Mouse (Mus musculus) heart, postnatal 4 days (tissue): ENCODE results near the gene Hoxd9. TPM values are rescaled to one million over a fixed set of nuclear protein-coding genes. Genes with fewer than 3 reads are reported as not detected.

Experiments
- microRNA-seq, 2 experiments: library from miRNA; unstranded; fragments of <30 nt; microRNA quantifications; one replicate each; pipeline ENCODE4 v1.2.0; 2021 to 2022
- total RNA-seq, 2 experiments: library from RNA; stranded (reverse); gene quantifications; 2 replicates each; pipeline ENCODE4 v1.2.3; 2021

Gene Hoxd9
- total RNA-seq, 2 experiments from 2014 or later = 0.12 to 0.27 TPM

Small RNA genes lying within 50 kb of the gene (microRNA-seq; reads per million reads assigned to microRNA genes)
- gene Gm44463 (0 reads per million in 2 experiments), gene Mir10b (689 to 704 reads per million in 2 experiments)

Other genes starting within 250 kb of the Hoxd9 start
- 10 to 100 TPM; 20.8 to 21.3 TPM for gene Lnpk, start 118.3 kb upstream of the Hoxd9 start, total RNA-seq
- gene Evx2, start 38.2 kb upstream of the Hoxd9 start, total RNA-seq = not detected
- gene Hoxd13, start 29.4 kb upstream of the Hoxd9 start, total RNA-seq = not detected
- not detected for gene Hoxd12, start 22.7 kb upstream of the Hoxd9 start, total RNA-seq
- not detected for gene Hoxd11, start 18.2 kb upstream of the Hoxd9 start, total RNA-seq
- gene Hoxd10, start 5.8 kb upstream of the Hoxd9 start, total RNA-seq = not detected
- gene Hoxd8, start 6.9 kb downstream of the Hoxd9 start, total RNA-seq = 1 to 10 TPM; 1.2 to 1.9 TPM
- under 1 TPM in 1 of 2 experiments, not detected in 1; 0.11 TPM for gene Hoxd3, start 14.2 kb downstream of the Hoxd9 start, total RNA-seq
- under 1 TPM; 0.45 TPM for gene Hoxd4, start 14.2 kb downstream of the Hoxd9 start, total RNA-seq
- gene Gm28230, start 29.0 kb downstream of the Hoxd9 start, total RNA-seq = not detected
- not detected for gene Hoxd1, start 65.3 kb downstream of the Hoxd9 start, total RNA-seq
- 100 to 1,000 TPM; 133 to 148 TPM for gene Mtx2, start 128.1 kb downstream of the Hoxd9 start, total RNA-seq